9 mouse cellular contexts compared by ENCODE assay signal in genomic region chr9:7602982-7603742, GRCm38 (mm10). TPM values are rescaled to one million over a fixed set of nuclear protein-coding genes. Genes with fewer than 3 reads are reported as not detected.
DNase-seq lines count a peak whose midpoint lies in the region; ATAC-seq and TF ChIP-seq lines count a peak whose summit lies in the region.
"Had no signal": no experiment of that assay in that cellular context is flagged by ENCODE, and none has a peak within 500 bp of the region (broad histone marks: within the 10 kb centered on the region; RNA-seq: fewer than 3 reads in every experiment).

No protein-coding gene starts in this region.

- peak; percentile 90 for ATAC-seq in common myeloid progenitor, adult 5-6 weeks (replicated peaks; ENCODE audit: low read depth, poor library complexity, severe bottlenecking)
- ATAC-seq in liver, postnatal 0 days = no peak; the same call in 1 of the 2 replicates
- ATAC-seq in neural tube, embryonic 14.5 days (ENCODE audit: low read depth) = peak; percentile 70

- no peak overlapping the region for H3K27ac ChIP-seq in liver, postnatal 0 days (ENCODE audit: low read depth)
- H3K27ac ChIP-seq in neural tube, embryonic 14.5 days (ENCODE audit: low read depth, low read length) = no peak overlapping the region
- H3K27ac ChIP-seq: embryonic facial prominence, embryonic 15.5 days had no signal

- no peaks in the 10 kb centered on the region for H3K4me1 ChIP-seq in liver, postnatal 0 days (ENCODE audit: insufficient read depth)
- no peaks in the 10 kb centered on the region for H3K4me1 ChIP-seq in neural tube, embryonic 14.5 days (ENCODE audit: control insufficient read depth, insufficient read depth, low read length)

- no peaks in the 10 kb centered on the region for H3K9me3 ChIP-seq in liver, postnatal 0 days (ENCODE audit: low read length)
- no peaks in the 10 kb centered on the region for H3K9me3 ChIP-seq in neural tube, embryonic 14.5 days (ENCODE audit: control insufficient read depth, low read length)
- H3K9me3 ChIP-seq: embryonic facial prominence, embryonic 15.5 days had no signal

- no peak overlapping the region for H3K4me2 ChIP-seq in liver, postnatal 0 days (ENCODE audit: low read depth, low read length)
- H3K4me2 ChIP-seq in neural tube, embryonic 14.5 days (ENCODE audit: low read depth, low read length) = no peak overlapping the region
- H3K4me2 ChIP-seq: embryonic facial prominence, embryonic 15.5 days had no signal

- H3K4me3 ChIP-seq in liver, postnatal 0 days (ENCODE audit: low read depth, low read length) = no peak overlapping the region
- no peak overlapping the region for H3K4me3 ChIP-seq in neural tube, embryonic 14.5 days (ENCODE audit: low read depth, low read length)
- H3K4me3 ChIP-seq: embryonic facial prominence, embryonic 15.5 days had no signal

- H3K36me3 ChIP-seq in liver, postnatal 0 days (replicated peaks; ENCODE audit: insufficient read depth, low read length) = no peaks in the 10 kb centered on the region
- H3K36me3 ChIP-seq in neural tube, embryonic 14.5 days (ENCODE audit: control insufficient read depth, insufficient read depth, low read length) = no peaks in the 10 kb centered on the region
- H3K36me3 ChIP-seq: embryonic facial prominence, embryonic 15.5 days had no signal

- TF ChIP-seq CTCF in liver, postnatal 0 days (IDR thresholded peaks at IDR 0.05; ENCODE audit: low read depth) = peak; percentile 96

- DNase-seq in 416B (ENCODE audit: low read depth) (peak; percentile 68), adipocyte (ENCODE audit: low spot score) (peak; percentile 75)
- peak; percentile 39 to 43 for DNase-seq in gastrocnemius, postnatal 36 days
- peak; percentile 82 for DNase-seq in kidney, postnatal 10 days
- DNase-seq in liver, postnatal 0 days = peak; percentile 70
- DNase-seq in testis, postnatal 14 days (ENCODE audit: low spot score) = peak; percentile 35

- intact Hi-C loops in gastrocnemius, postnatal 36 days (cut with DNase I) = loop anchor here (5.0 to 10.0 kb wide), 2 partner anchors 112 to 294 kb away; no protein-coding TSS in a partner anchor

- no peak for TF ChIP-seq EP300 in liver, postnatal 0 days (IDR thresholded peaks at IDR 0.05; ENCODE audit: low read depth)

- H3K9ac ChIP-seq in liver, postnatal 0 days (replicated peaks) = no peak overlapping the region
- no peak overlapping the region for H3K9ac ChIP-seq in neural tube, embryonic 14.5 days (replicated peaks; ENCODE audit: low read depth, low read length)
- H3K9ac ChIP-seq: embryonic facial prominence, embryonic 15.5 days had no signal

- WGBS in liver, postnatal 0 days (ENCODE audit: insufficient replicate concordance) = 2% methylated on average over 3 of the region's 3 CpGs
- 6% methylated on average over 3 of the region's 3 CpGs for WGBS in neural tube, embryonic 14.5 days

- H3K27me3 ChIP-seq in liver, postnatal 0 days (ENCODE audit: insufficient read depth, low read length) = no peaks in the 10 kb centered on the region
- no peaks in the 10 kb centered on the region for H3K27me3 ChIP-seq in neural tube, embryonic 14.5 days (ENCODE audit: control insufficient read depth, insufficient read depth, low read length)
- H3K27me3 ChIP-seq: embryonic facial prominence, embryonic 15.5 days had no signal

RNA-seq across cellular contexts. Expression of gene Mmp20, which starts 24.9 kb away (rescaled TPM):
- not detected in 2 replicates for total RNA-seq in common myeloid progenitor, adult 5-6 weeks (2017)
- not detected for total RNA-seq in gastrocnemius, postnatal 36 days (2021)
- not detected in 2 replicates for polyA plus RNA-seq in liver, postnatal 0 days (2015; fragmentation: Nextera tagmentation; extraction: Ambion mirVana)
- not detected in 2 replicates for polyA plus RNA-seq in neural tube, embryonic 14.5 days (2014; fragmentation: Nextera tagmentation; extraction: Ambion mirVana)
- polyA plus RNA-seq: embryonic facial prominence, embryonic 15.5 days had no signal

RNA-seq across cellular contexts. Expression of gene Mmp27, which starts 32.0 kb away (rescaled TPM):
- 0.18 TPM in 1 of 2 replicates, not detected in the other for total RNA-seq in common myeloid progenitor, adult 5-6 weeks (2017)
- total RNA-seq in gastrocnemius, postnatal 36 days (2021) = under 1 TPM; 0.25 to 0.28 TPM
- 0.33 and 0.38 TPM in 2 replicates for polyA plus RNA-seq in liver, postnatal 0 days (2015; fragmentation: Nextera tagmentation; extraction: Ambion mirVana)
- not detected in 2 replicates for polyA plus RNA-seq in neural tube, embryonic 14.5 days (2014; fragmentation: Nextera tagmentation; extraction: Ambion mirVana)
- polyA plus RNA-seq: embryonic facial prominence, embryonic 15.5 days had no signal

RNA-seq across cellular contexts. Expression of gene Mmp8, which starts 44.9 kb away (rescaled TPM):
- 2.6 and 3.6 TPM in 2 replicates for total RNA-seq in common myeloid progenitor, adult 5-6 weeks (2017)
- not detected for total RNA-seq in gastrocnemius, postnatal 36 days (2021)
- 16.8 and 17.2 TPM in 2 replicates for polyA plus RNA-seq in liver, postnatal 0 days (2015; fragmentation: Nextera tagmentation; extraction: Ambion mirVana)
- polyA plus RNA-seq in neural tube, embryonic 14.5 days (2014; fragmentation: Nextera tagmentation; extraction: Ambion mirVana) = 0.10 TPM in 1 of 2 replicates, not detected in the other
